Comparison of ENCODE assay signal across 8 mouse cellular contexts in genomic region chr2:122466901-122467300, GRCm38 (mm10). TPM values are rescaled to one million over a fixed set of nuclear protein-coding genes. Genes with fewer than 3 reads are reported as not detected.
A peak's percentile ranks its signal among the peaks of the same experiment; 100 is the strongest.
DNase-seq lines count a peak whose midpoint lies in the region; ATAC-seq and TF ChIP-seq lines count a peak whose summit lies in the region.

No protein-coding gene starts in this region.

- WGBS in heart, embryonic 12.5 days: 29% methylated on average over 11 of the region's 11 CpGs
- 29% methylated on average over 11 of the region's 11 CpGs for WGBS in forebrain, embryonic 13.5 days
- 32% methylated on average over 11 of the region's 11 CpGs for WGBS in midbrain, embryonic 16.5 days

- H3K4me2 ChIP-seq in heart, embryonic 12.5 days: peak overlapping the region; percentile 91
- peak overlapping the region; percentile 90 for H3K4me2 ChIP-seq in forebrain, embryonic 13.5 days
- peak overlapping the region; percentile 89 for H3K4me2 ChIP-seq in midbrain, embryonic 16.5 days (ENCODE audit: low read length)

- TF ChIP-seq EP300 in ES-Bruce4 (IDR thresholded peaks at IDR 0.05; ENCODE audit: insufficient read depth, low read depth, low read length): no peak

- H3K36me3 ChIP-seq in heart, embryonic 12.5 days: no peaks in the 10 kb centered on the region
- no peaks in the 10 kb centered on the region for H3K36me3 ChIP-seq in ES-Bruce4 (ENCODE audit: control insufficient read depth, insufficient read depth, low read length, poor library complexity, severe bottlenecking)
- no peaks in the 10 kb centered on the region for H3K36me3 ChIP-seq in forebrain, embryonic 13.5 days (ENCODE audit: poor library complexity, severe bottlenecking)
- no peaks in the 10 kb centered on the region for H3K36me3 ChIP-seq in midbrain, embryonic 16.5 days (ENCODE audit: control insufficient read depth, insufficient read depth, low read length)

- peaks cover 6% of the 10 kb centered on the region for H3K4me1 ChIP-seq in heart, embryonic 12.5 days (replicated peaks)
- H3K4me1 ChIP-seq in ES-Bruce4 (ENCODE audit: control insufficient read depth, insufficient read depth, low read length): no peaks in the 10 kb centered on the region
- peaks cover 6% of the 10 kb centered on the region for H3K4me1 ChIP-seq in forebrain, embryonic 13.5 days
- H3K4me1 ChIP-seq in midbrain, embryonic 16.5 days (ENCODE audit: control insufficient read depth, insufficient read depth, low read length): peaks cover 3% of the 10 kb centered on the region

- TF ChIP-seq POLR2A in ES-Bruce4 (IDR thresholded peaks at IDR 0.05; ENCODE audit: insufficient read depth, low read length): no peak

- no peak for DNase-seq in heart, adult 8-10 months (ENCODE audit: low spot score)
- DNase-seq in kidney, postnatal 10 days: peak; percentile 9
- DNase-seq in adrenal gland, adult 8-10 months: no peak
- no peak for DNase-seq in frontal cortex, adult 2 months (ENCODE audit: extremely low spot score in 1 of 2, low spot score in 1 of 2)

- ATAC-seq in heart, embryonic 12.5 days (ENCODE audit: insufficient number of reproducible peaks, low FRiP score): no peak
- no peak for ATAC-seq in forebrain, embryonic 13.5 days
- 0 out of 2 replicates have a peak, but pooled peaks have one; percentile 4 for ATAC-seq in midbrain, embryonic 16.5 days

- no peak overlapping the region for H3K27ac ChIP-seq in heart, embryonic 12.5 days (ENCODE audit: poor library complexity, severe bottlenecking)
- H3K27ac ChIP-seq in ES-Bruce4 (ENCODE audit: insufficient read depth, low read length): no peak overlapping the region
- no peak overlapping the region for H3K27ac ChIP-seq in forebrain, embryonic 13.5 days
- peak overlapping the region; percentile 50; the same call in 1 of the 2 replicates for H3K27ac ChIP-seq in midbrain, embryonic 16.5 days (ENCODE audit: low read length)

- no peaks in the 10 kb centered on the region for H3K9me3 ChIP-seq in heart, embryonic 12.5 days (replicated peaks)
- no peaks in the 10 kb centered on the region for H3K9me3 ChIP-seq in ES-Bruce4 (replicated peaks; ENCODE audit: control insufficient read depth, insufficient read depth, low read length, poor library complexity, severe bottlenecking)
- H3K9me3 ChIP-seq in forebrain, embryonic 13.5 days (replicated peaks): no peaks in the 10 kb centered on the region
- H3K9me3 ChIP-seq in midbrain, embryonic 16.5 days (replicated peaks; ENCODE audit: control insufficient read depth, low read length, poor library complexity, severe bottlenecking): no peaks in the 10 kb centered on the region

- peak overlapping the region; percentile 72 for H3K9ac ChIP-seq in heart, embryonic 12.5 days
- no peak overlapping the region for H3K9ac ChIP-seq in ES-Bruce4 (ENCODE audit: low read depth, poor library complexity, severe bottlenecking)
- peak overlapping the region; percentile 66 for H3K9ac ChIP-seq in forebrain, embryonic 13.5 days
- H3K9ac ChIP-seq in midbrain, embryonic 16.5 days (ENCODE audit: low read depth, low read length): peak overlapping the region; percentile 69

- TF ChIP-seq CTCF in ES-Bruce4 (IDR thresholded peaks at IDR 0.05; ENCODE audit: low read depth, low read length): no peak

- H3K27me3 ChIP-seq in heart, embryonic 12.5 days (replicated peaks): no peaks in the 10 kb centered on the region
- H3K27me3 ChIP-seq in ES-Bruce4 (ENCODE audit: control insufficient read depth, insufficient read depth, low read length, poor library complexity, severe bottlenecking): no peaks in the 10 kb centered on the region; the same call in 1 of the 2 replicates
- no peaks in the 10 kb centered on the region for H3K27me3 ChIP-seq in forebrain, embryonic 13.5 days
- no peaks in the 10 kb centered on the region for H3K27me3 ChIP-seq in midbrain, embryonic 16.5 days (ENCODE audit: control insufficient read depth, insufficient read depth, low read depth, low read length)

- peak overlapping the region; percentile 57 for H3K4me3 ChIP-seq in heart, embryonic 12.5 days
- peak overlapping the region; percentile 62 for H3K4me3 ChIP-seq in ES-Bruce4 (ENCODE audit: low read depth, low read length)
- H3K4me3 ChIP-seq in forebrain, embryonic 13.5 days: peak overlapping the region; percentile 57
- H3K4me3 ChIP-seq in midbrain, embryonic 16.5 days (ENCODE audit: low read depth, low read length): peak overlapping the region; percentile 66

RNA-seq across cellular contexts. Expression of gene Gm14085, which starts 17.8 kb away (rescaled TPM):
- not detected in 2 replicates for polyA plus RNA-seq in heart, embryonic 12.5 days (2016; fragmentation: Nextera tagmentation; extraction: Ambion mirVana)
- total RNA-seq in heart, adult 8-10 months (2022): under 1 TPM; 0.34 to 0.72 (median 0.61) TPM
- polyA plus RNA-seq in ES-Bruce4 (2011; ENCODE audit: insufficient read depth, insufficient read length, low read depth, missing spikeins): not detected in 2 replicates
- polyA plus RNA-seq in forebrain, embryonic 13.5 days (2015; fragmentation: Nextera tagmentation; extraction: Ambion mirVana): not detected in 2 replicates
- polyA plus RNA-seq in midbrain, embryonic 16.5 days (2015; fragmentation: Nextera tagmentation; extraction: Ambion mirVana): 0.06 TPM in 1 of 2 replicates, not detected in the other
- total RNA-seq in adrenal gland, adult 8-10 months (2022): under 1 TPM in 2 of 4 experiments, not detected in 2; 0.15 to 0.17 TPM
- not detected in 2 replicates for polyA plus RNA-seq in frontal cortex, adult 2 months (2012; rRNA removed)

RNA-seq across cellular contexts. Expression of gene Slc28a2, which starts 40.6 kb away (rescaled TPM):
- polyA plus RNA-seq in heart, embryonic 12.5 days (2016; fragmentation: Nextera tagmentation; extraction: Ambion mirVana): 0.19 and 0.24 TPM in 2 replicates
- 10 to 100 TPM; 16.0 to 22.8 (median 19.8) TPM for total RNA-seq in heart, adult 8-10 months (2022)
- not detected in 2 replicates for polyA plus RNA-seq in ES-Bruce4 (2011; ENCODE audit: insufficient read depth, insufficient read length, low read depth, missing spikeins)
- not detected in 2 replicates for polyA plus RNA-seq in forebrain, embryonic 13.5 days (2015; fragmentation: Nextera tagmentation; extraction: Ambion mirVana)
- not detected in 2 replicates for polyA plus RNA-seq in midbrain, embryonic 16.5 days (2015; fragmentation: Nextera tagmentation; extraction: Ambion mirVana)
- total RNA-seq in adrenal gland, adult 8-10 months (2022): 1 to 10 TPM in 3 of 4 experiments, under 1 TPM in 1; 0.84 to 4.8 (median 2.1) TPM
- polyA plus RNA-seq in frontal cortex, adult 2 months (2012; rRNA removed): 0.16 and 0.27 TPM in 2 replicates
